Mouse (Mus musculus) right cerebral cortex, adult 2 months (tissue): ENCODE data around the gene Thyn1.

Source experiments
- DNase-seq, 2 experiments: peaks; one replicate each; pipeline ENCODE4 v3.0.0; 2021 to 2022; ENCODE audit warnings: low spot score in 2 of 2

Gene Thyn1

GRCm38 (mm10) chr9:26999461-27000395, at the start of gene Thyn1, which contains the start of gene Acad8:
Gene Thyn1 (plus strand): TSS chr9:26999710.
Gene Acad8 (minus strand): TSS chr9:26999566.
- DNase-seq, result peak; percentile 96 to 97

GRCm38 (mm10) chr9:26977754-26978153, 21.8 kb upstream of the Thyn1 start:
- no peak for DNase-seq

- DNase-seq, result no peak
Measured at GRCm38 (mm10) chr9:26978776-26979175, 20.7 kb upstream of the Thyn1 start.

GRCm38 (mm10) chr9:26985090-26985613, 14.4 kb upstream of the Thyn1 start:
- no peak for DNase-seq

GRCm38 (mm10) chr9:26985668-26986277, 13.7 kb upstream of the Thyn1 start:
- DNase-seq, result no peak

GRCm38 (mm10) chr9:26990181-26990580, 9.3 kb upstream of the Thyn1 start:
- no peak for DNase-seq

- DNase-seq, result no peak
Measured at GRCm38 (mm10) chr9:26993118-26993517, 6.4 kb upstream of the Thyn1 start.

- DNase-seq, result no peak
Measured at GRCm38 (mm10) chr9:26993900-26994299, 5.6 kb upstream of the Thyn1 start.

GRCm38 (mm10) chr9:26997062-26997461, 2.4 kb upstream of the Thyn1 start:
- no peak for DNase-seq

- DNase-seq, result no peak
Measured at GRCm38 (mm10) chr9:26997501-26997900, 2.0 kb upstream of the Thyn1 start.

- no peak for DNase-seq
Measured at GRCm38 (mm10) chr9:26998669-26999460, 645 bp upstream of the Thyn1 start.

- no peak for DNase-seq
Measured at GRCm38 (mm10) chr9:27005231-27005630, 5.7 kb downstream of the Thyn1 start.

GRCm38 (mm10) chr9:27005933-27006332, 6.4 kb downstream of the Thyn1 start:
- no peak for DNase-seq

GRCm38 (mm10) chr9:27006866-27007265, 7.4 kb downstream of the Thyn1 start:
- no peak for DNase-seq

- no peak for DNase-seq
Measured at GRCm38 (mm10) chr9:27009231-27009630, 9.7 kb downstream of the Thyn1 start.

GRCm38 (mm10) chr9:27011572-27011971, 12.1 kb downstream of the Thyn1 start:
- DNase-seq, result no peak

GRCm38 (mm10) chr9:27018961-27019360, 19.5 kb downstream of the Thyn1 start:
- DNase-seq, result no peak

- DNase-seq, result no peak
Measured at GRCm38 (mm10) chr9:27023681-27024080, 24.2 kb downstream of the Thyn1 start.

- DNase-seq, result no peak
Measured at GRCm38 (mm10) chr9:27026708-27027107, 27.2 kb downstream of the Thyn1 start.

- DNase-seq, result peak; percentile 68 to 75
Measured at GRCm38 (mm10) chr9:27029022-27029827, 29.7 kb downstream of the Thyn1 start.
